Mouse (Mus musculus) liver, postnatal 0 days (tissue): ENCODE measurements around the gene Tab1.

Experiments used
- CTCF ChIP-seq: sonication (generic); IDR thresholded peaks from 2 replicates; pipeline ENCODE4 v1.5.1; 2016; ENCODE audit warnings: antibody characterized with exemption, low read depth
- EP300 ChIP-seq: IDR thresholded peaks from 2 replicates; pipeline ENCODE4 v1.6.1; 2016; ENCODE audit warnings: antibody characterized with exemption, low read depth, mild to moderate bottlenecking

DNA sequence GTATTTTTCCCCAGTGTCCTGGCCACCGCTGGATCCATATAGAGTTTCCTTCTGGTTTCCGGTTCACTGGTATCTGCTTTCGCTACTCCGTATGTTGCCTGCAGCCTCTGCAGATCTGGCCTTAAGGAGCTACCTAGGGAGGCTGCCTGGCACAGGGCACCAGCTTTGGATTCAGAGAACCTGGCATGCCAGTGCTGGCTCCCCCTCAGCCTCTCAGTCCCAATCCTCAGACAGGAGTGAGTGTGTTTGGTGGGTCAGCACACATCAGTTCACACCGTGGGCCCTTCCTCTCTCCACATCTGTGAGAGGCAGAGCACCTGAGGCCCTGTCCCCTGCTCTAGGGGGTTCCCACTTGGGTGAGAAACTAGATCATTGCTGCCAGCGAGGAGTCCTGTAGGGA is 31.4 kb upstream of the Tab1 start:
- TF ChIP-seq CTCF (no peak), EP300 (no peak)
